Mouse (Mus musculus) retina, postnatal 7 days (tissue): ENCODE data around the gene Csdc2.
A peak's percentile ranks its signal among the peaks of the same experiment; 100 is the strongest.
"Not testable (repeated sequence)": the region's sequence is repeated elsewhere in the genome, so short reads cannot be mapped to it uniquely, and the experiment has no call there.

ENCODE experiments used
- DNase-seq: peaks from one replicate; pipeline ENCODE4 v3.0.0-alpha.2; 2012; ENCODE audit warnings: low read depth, low spot score

The Csdc2 gene

DNA sequence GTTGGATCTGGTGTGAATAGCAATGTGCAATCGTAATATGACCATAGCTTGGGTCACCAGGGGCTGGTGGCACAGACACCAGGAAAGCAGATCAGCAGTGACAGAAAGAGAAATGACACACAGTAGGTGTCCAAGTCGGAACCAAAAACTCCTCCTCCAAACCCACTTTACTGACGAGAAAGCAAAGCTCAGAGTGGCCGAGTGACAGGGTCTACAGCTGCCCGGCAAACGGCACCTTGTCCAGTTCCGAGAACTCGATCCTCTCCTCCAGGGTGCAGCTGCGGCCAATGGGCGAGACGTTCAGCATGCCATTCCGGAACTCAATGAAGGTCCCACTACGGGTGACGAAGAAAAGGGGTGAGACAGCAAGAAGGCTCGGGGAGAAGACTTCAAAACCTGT is 18.9 kb downstream of the Csdc2 start:
- DNase-seq: no peak

DNA sequence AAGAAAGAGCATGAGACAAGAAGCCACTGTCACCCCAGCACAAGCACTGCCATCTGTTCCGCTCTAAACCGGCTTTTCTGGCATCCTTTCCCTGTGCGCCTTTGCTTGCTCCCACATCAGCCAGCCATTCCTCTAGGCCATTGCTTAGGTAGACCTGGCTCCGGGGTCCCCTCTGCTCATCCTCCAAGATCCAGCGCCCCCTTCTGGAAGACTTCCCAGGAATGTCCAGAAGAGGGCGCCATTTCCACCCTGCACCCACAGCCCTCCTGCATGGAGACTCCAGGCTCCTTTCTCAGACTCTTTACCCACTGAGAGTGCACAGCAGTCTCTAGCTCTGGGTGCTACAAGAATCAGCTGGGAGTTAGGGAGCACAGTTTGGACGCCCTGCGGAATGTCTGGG is 19.9 kb downstream of the Csdc2 start:
- DNase-seq: peak; percentile 68

DNA sequence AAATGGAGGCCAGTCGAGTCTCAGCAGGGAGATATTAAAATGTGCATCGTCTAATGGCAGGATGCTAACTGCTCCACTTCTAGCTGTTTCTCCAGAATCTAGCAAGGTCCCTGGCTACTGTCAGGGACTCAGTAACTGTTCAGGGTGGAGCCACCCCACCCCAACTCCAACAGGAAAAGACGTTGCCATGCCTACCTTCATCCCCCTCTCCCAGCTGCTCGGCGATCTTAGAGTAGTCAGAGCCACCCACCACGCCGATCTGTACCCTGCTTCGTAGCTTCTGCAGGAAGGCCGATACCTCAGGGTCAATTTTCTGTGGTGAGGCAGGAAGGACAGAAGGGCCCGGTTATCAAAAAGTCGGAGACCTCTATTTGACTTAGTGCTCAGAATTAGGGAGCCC is 21.0 kb downstream of the Csdc2 start:
- no peak for DNase-seq

DNA sequence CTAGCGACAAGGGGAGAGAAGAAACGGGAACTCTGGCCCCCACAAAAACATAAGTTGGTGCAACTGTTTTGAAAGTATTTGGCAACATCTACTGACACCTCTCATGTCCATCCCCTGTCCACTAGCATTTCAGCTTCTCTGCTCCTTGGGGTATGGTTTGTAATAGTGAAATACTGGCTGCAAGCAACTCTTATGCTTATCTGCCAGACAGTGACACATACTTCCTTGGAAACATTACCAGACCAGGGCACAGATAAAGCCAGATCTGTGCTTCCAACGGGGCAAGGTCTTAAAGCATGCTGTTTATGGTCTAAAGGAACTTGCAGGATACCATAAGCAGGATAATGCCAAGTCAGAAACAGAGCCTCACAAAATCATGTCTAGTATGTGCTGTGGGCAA is 22.3 kb downstream of the Csdc2 start:
- no peak for DNase-seq

DNA sequence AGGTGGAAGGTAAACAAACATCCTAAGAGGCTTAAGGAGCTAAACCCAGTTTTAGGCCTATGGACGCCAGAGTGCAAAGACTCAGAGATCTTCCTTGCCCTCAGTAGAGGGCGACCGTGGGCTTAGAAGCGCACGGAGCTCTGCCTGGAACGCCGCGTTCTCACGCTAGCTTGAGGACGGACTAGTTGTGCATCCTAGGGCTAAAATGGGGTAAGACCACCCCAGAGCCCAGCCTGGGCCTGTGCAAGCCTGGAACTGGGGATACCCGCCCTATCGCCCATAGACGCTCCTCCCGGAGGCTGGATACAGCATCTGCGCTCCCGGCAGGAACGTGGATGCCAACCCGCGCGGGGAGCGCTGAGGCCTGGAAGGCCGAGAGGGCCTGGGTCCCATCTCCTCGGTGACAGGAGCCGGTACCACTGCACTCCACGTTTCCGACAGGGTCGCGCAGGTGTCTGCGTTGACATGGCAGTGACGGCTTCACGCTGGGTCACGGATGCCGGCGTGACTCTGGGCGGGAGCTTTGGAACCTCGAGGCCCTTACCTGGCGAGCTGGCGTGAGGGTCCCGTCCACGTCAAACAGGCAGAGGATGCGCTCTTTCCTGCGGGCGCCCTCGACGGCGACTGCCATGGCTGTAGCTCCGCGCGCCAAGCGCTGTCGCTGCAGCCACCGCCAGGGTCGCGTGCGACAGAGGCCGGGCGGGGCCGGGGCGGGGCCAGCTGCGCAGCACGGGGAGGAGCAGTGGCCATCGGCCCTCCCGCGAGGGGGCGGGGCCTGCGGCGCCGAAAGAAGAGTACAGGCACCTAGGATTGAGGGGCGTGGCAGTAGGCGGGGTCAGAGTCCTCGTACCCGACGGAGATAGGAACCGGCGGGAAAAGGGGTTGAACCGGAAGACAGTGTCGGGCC is 23.9 kb downstream of the Csdc2 start, which contains the start of gene Pmm1:
Gene Pmm1, minus strand, starts transcription at position 760 of the 907 bp plus-strand sequence.
- DNase-seq: peak; percentile 96

DNA sequence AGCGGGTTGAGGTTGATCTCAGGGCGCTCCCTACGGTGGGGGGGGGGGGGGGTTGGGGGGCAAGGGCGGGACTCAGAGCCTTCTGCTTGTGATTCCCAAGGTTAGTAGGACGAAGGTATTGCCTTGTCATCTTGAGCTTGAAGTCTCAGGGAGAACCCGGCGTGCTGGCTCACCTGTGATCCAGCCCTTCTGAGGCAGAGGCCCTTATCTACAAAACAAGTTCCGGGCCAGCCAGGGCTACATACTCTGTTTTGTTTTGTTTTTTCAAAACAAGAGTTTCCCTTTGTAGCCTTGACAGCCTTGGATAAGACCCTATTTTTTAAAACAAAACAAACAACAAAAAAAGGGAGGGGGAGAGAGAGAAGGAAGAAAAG is 24.5 kb downstream of the Csdc2 start:
- no peak for DNase-seq

DNA sequence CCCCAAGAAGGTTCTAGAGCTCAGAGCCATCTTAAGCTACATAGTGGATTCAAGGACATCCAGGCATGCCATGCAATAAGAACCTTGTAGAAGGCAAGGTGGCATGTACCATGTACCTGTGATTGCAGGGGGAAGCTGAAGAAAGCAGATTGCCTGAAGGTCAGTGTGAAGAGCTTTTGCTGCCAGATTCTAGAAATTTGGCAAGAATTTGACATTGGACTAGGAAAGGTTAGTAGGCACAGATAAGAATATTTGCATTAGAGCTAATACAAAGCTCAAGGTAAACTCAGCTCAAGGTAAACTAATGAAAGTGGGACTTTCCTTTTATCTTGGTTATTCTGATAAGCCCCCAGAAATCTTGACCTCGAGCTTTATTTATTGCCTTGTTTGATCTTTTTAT is 27.7 kb downstream of the Csdc2 start:
- DNase-seq: no peak

DNA sequence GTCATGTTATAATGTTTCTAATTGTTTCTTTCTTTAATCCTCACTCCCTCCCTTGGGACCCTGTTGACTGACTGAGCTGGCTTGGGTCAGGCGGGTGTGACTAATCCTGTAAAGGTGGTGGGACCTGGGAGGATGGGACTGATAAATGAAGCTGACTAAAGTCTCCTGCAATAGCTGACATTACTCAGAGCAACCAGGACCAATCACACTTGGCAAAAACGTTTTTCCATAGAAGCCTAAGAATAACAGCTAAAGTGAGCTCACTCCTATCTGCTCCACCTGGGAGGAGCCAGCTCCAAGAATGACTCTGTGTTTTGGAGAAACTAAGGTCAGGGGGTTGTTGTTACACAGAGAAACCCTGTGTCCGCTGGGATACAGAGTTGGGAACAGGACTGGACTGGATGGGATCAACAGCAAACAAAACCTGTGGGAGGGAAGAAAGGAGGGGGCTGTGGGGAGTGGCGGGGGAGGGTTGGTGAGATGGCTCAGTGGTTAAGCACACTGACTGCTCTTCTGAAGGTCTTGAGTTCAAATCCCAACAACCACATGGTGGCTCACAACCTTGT is 28.5 kb downstream of the Csdc2 start:
- DNase-seq: no peak

DNA sequence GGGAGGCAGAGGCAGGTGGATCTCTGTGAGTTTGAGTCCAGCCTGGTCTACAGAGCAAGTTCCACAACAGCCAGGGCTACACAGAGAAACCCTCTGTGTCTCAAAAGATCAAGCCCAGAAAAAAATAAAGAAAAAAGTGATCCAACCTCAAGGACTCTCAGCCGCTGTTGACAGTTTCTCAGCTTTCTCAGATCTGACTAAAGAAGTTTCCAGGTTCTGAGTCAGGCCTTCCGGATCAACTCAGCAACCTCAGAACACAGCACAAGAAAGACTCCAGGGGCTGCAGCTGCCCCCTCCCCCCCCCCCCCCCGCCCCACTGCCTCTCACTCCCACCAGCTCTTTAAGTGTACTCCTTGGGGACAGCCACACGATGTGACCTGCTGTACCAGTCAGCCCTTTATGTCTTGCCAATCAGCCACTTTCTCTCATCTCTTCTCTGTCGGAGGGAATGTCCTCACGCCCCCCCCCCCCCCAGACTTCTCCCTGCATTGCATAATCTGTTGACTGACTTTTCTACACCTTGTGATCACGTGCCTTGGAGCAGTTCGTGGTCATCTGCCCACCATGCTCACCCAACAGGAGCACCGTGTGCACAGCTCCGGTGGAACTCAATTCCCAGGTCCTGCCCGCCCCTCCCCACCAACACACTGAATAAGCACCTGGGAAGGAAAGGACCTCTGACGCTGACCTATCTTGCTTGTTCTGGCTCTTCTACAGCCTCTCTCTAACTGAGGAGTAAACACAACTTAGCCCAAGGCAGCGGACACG is 29.7 kb downstream of the Csdc2 start:
- DNase-seq: no peak

DNA sequence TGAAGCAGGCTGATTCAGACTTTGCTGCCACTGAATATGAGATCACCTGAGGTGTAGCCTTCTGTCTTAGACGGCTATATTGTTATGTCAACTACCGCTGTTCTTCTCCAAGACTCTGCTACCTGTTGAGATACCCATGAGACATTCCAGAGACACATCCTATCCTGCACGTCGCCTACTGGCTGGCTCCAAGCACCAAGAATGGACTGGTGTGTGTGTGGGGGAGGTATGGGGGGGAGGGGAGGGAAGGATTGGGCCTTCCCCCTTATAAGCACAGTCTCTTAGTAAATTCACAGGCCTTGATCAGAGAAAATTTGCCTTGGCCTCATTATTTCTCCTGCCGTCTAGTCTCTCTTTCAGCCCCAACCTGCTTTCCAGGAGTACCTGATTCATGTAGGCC is 31.3 kb downstream of the Csdc2 start:
- DNase-seq: no peak

DNA sequence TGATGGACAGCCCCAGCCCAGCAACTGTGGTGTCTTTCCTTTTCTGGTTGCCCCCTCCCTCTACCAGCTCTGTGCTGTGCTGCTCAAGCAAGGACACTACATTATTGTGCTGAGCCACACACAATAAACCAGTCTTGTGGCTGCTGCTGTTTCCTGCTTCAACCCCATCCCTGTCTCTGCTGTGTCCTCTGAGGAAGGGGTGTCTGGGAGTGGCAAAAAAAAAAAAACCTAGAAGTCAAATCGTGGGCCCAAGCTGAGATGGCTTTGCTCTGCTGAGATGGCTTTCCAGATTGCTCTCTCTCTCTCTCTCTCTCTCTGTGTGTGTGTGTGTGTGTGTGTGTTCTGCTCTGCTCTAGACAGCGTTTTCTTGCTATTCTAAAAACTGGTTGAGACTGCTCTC is 31.9 kb downstream of the Csdc2 start:
- no peak for DNase-seq

DNA sequence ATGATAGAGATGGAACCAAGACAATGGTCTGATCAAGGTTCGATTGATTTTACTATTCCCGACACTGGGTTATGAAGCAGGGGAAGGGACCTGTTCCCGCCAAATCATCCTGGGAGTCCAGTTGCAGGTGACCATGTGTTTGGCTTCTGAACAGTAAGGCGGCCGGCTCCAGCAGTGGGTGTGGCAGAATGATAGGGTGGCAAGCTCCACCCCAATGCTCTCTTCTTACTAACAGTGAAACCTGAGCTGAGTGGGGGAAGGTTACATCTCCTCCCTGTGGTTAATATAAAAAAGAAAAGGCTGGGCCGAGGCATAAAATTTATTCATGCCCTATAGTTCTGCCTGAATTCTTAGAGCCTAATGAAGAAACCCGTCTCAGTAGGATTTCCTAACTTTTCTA is 32.6 kb downstream of the Csdc2 start:
- DNase-seq: no peak

DNA sequence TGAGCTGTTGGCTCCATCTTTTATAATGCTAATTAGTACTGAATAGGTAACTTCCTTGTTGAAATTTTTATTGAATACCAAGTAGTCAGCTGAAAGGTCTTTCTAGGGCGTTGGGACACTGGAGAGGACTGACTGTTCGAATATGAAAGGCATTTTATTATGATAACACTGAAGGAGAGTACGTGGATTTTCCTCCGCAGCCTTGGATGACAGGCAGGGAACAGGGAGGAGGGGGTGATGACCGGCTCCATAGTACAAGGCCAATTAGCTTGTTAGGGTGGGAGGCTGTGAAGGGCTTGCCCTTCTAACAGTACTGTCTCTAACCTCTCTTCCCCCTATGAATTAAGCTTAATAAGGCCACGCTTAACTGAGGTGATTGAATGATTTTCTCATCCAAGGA is 33.1 kb downstream of the Csdc2 start:
- not testable (repeated sequence) for DNase-seq

DNA sequence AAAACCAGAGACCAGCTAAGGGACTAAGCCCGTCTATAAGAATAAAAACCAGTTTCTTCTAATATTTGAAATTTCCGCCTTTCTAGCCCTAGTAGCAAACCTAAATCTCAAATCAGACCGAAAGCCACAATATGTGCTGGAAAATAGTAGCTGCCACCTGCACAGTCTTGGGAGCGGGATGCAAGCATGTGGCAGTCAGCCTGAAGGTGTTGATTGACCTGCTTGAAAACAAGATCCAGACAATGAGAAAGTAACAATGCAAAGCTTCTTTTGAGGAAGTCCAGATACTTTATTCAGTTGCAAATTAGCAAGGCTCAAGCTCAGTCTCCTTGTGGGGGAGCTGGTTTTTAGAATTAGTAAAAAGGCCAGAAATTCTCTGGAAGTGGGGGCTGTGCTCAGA is 33.9 kb downstream of the Csdc2 start:
- DNase-seq: not testable (repeated sequence)

DNA sequence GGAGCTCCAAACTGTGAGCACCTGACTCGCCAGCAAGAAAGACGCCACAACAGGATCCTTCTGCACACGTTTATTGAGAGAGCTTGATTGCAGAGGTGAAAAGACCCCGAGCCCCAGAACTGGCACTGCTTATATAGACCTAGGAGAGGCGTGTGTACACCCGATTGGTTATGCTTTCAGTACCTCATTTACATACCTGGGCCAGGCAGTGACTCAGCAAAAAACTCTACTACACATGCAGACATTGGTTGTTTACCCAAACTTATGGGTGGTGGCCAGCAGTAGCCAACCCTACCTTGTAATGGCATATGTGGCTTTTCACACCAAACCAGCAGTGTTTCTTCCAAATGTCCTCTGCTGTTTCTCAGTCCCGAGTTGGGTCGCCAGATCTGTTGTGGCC is 38.6 kb downstream of the Csdc2 start:
- not testable (repeated sequence) for DNase-seq

DNA sequence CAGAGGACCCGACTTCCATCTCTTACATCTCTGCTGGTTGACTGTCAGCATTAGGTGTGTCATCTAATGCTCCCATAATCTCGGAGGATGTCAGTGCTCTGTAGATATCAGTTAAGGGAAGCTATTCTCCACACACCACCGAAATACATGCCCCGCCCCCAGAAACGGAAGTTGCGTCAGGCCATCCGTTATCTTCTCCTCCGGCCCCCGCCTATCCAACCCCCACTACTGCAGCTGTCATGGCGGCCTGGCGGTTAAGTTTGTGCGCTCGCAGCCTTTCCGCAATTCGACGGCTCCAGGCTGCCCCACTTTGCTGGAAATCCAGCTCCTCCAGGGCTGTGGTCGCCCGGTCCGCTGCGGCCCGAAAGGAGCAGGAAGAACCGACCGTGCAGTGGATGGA is 43.8 kb downstream of the Csdc2 start, which contains the start of gene 1700029P11Rik:
Gene 1700029P11Rik, plus strand, starts transcription at position 220 of the 400 bp plus-strand sequence.
- DNase-seq: no peak

DNA sequence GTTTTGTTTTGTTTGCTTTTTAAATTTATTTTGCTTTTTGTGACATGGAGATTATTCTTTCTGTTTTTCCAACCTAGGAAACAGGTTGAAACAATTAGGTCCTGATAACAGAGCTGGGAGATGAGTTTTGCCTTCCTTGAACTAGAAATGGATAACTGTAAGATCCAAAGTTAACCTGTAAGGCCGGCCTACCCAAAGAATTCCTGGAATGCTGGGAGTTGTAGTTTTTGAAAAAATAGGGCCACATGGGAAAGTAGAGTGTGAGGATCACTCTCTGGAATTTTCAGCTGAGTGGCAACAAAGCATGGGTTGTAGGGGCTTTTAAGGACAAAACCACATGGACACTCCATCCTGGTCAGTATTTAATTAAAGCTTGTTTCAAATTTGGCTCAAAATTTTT is 45.6 kb downstream of the Csdc2 start:
- no peak for DNase-seq

DNA sequence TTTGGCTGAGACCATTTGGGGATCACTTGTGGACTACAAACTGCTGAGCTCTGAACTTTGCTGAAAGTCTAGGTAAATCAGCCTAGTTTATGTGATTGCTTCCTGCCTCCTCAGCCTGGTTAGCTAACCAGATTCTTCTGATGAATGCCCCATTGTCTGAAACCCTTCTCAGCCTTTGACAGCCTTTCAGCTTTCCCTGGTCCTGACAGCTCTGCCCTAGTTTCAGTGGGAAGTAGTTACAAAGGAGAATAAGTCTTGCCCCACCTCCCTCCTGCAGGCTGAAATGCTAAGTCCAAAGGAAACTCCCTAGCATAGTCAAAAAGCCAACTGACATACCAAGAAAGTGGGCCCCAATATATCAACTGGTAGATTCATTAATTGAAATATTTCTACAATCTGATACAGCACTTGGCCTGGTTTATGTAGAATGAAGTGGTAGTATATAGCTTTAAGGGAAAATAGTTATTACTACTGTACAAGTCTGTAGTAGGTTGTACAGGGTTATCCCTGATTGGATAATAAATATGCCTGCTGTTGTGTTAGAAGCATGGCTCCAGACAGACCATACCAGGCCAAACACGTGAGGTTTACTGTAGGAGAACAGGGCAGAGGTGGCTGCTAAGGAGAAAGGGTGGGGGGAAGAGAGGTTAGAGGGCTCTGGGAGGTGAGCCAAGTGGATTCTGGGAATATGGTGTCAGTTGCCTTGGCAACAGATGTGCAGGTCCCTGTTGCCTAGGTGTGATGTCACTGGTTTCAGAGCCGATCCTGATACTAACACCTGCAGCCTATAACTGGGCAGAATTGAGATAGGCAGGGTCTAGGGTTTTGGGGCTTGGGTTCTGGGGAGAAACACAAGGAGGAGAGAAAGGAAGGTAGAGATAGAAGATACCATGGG is 49.0 kb downstream of the Csdc2 start:
- DNase-seq: no peak

DNA sequence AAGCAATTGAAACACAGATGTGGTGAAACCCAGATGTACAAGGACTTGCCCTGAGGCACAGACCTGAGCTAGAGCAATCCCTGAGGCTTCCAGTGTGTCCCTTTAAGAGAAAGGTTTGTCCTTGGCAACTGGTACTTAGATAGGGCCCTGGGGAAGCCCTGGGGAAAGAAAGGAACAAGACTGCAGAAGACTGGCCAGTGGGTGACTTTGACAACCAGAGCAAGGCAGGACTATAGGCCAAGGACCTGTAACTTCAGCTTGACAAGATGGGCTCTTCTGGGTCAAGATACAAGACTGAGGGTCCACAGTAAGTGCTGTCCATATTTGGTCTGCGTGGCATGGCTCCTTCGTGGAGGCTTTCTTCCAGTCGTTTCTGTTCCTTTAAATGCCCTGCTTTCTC is 51.1 kb downstream of the Csdc2 start, which contains the start of gene Xrcc6:
Gene Xrcc6, plus strand, starts transcription at position 190 of the 400 bp plus-strand sequence.
- no peak for DNase-seq

DNA sequence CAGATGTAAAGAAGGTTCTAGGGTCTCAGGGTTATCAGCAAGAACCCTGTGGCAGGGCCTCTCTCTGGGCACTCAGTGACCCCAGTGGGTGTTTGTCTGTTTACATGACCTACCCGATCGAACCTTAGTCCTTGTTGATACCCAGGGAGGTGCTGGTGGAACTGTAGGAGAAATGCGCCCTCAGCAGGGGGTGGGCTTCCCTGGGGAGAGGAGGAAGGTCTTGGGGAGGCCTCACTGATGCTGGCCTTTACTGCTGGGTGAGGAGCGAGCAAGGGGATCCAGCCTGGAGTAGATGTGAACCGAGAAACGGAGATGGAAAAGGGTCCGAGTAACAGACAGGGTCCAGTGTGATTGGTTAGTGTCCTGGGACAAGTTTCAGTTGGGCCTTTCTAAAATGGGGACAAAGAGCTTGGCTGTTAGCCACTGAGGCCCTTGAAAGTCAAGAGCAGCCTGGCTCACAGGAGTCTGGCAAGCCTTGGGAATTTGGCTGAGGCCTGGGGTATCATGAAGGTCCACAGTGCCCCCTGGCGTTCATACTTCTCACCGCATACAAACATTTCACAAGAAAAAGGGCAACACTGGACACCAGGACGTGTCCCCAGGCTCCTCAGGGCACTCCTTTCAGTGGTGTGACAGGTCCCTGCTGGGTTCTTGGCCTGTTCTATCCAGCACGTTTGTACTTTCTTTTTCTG is 53.0 kb downstream of the Csdc2 start:
- peak; percentile 82 for DNase-seq

DNA sequence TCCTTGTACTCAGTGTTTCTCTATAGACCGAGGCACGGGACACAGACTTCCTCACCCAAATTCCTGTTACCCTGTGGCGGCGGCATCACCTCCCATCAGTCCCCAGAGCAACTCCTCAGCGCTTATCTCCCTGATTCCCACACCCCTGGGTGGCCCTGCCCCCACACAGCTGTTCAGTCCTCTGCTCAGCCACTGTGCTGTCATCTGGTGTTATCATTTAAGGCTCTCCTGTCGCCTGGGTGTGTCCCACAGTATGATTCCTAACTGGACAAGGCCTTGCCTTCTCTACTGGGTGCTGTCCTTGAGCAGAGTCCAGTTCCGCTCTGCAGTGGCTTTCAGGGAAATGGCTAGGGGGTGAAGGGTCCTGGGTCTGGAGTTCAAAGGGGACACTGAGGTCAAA is 54.0 kb downstream of the Csdc2 start:
- no peak for DNase-seq
